ENCODE assay signal across 8 mouse cellular contexts in genomic region chr7:120917592-120918461, GRCm38 (mm10). TPM values are rescaled to one million over a fixed set of nuclear protein-coding genes. Genes with fewer than 3 reads are reported as not detected.
A peak's percentile ranks its signal among the peaks of the same experiment; 100 is the strongest.
DNase-seq lines count a peak whose midpoint lies in the region; ATAC-seq lines count a peak whose summit lies in the region.

Gene Polr3e, plus strand, starts transcription at chr7:120917744.

- H3K4me1 ChIP-seq in intestine, embryonic 14.5 days (replicated peaks; ENCODE audit: control insufficient read depth, insufficient read depth, low read length): no peaks in the 10 kb centered on the region

- peak; percentile 92 for ATAC-seq in intestine, embryonic 14.5 days (replicated peaks; ENCODE audit: low FRiP score, low TSS enrichment, low read depth)

- no peaks in the 10 kb centered on the region for H3K27me3 ChIP-seq in intestine, embryonic 14.5 days (replicated peaks; ENCODE audit: control insufficient read depth, insufficient read depth, low read length)

- H3K27ac ChIP-seq in intestine, embryonic 14.5 days (ENCODE audit: low read depth): peak within 1 kb of the TSS; percentile 77

- H3K36me3 ChIP-seq in intestine, embryonic 14.5 days (ENCODE audit: control insufficient read depth, insufficient read depth, low read length): peaks cover 2% of the 10 kb centered on the region; the same call in 1 of the 2 replicates

- under 1% methylated on average over 96 of the region's 102 CpGs for WGBS in intestine, embryonic 14.5 days

- peak; percentile 100 for DNase-seq in adrenal gland, adult (ENCODE audit: inconsistent age in 2 of 2, low spot score in 1 of 2)
- peak; percentile 98 for DNase-seq in embryo, embryonic 10.5 days (ENCODE audit: low spot score)
- DNase-seq in gastrocnemius, postnatal 25 days: peak; percentile 99
- peak; percentile 100 for DNase-seq in intestine, embryonic 14.5 days (ENCODE audit: low spot score)
- peak; percentile 99 to 100 for DNase-seq in left cerebral cortex, postnatal 14 days (ENCODE audit: low spot score in 2 of 2)
- peak; percentile 99 for DNase-seq in mesoderm, embryonic 11.5 days (ENCODE audit: low read depth, low spot score)
- DNase-seq in right cerebral cortex, postnatal 36 days (ENCODE audit: low spot score in 2 of 2): peak; percentile 99
- DNase-seq in yolk sac, embryonic 10.5 days (ENCODE audit: low spot score): peak; percentile 99

- peak within 1 kb of the TSS; percentile 90 for H3K9ac ChIP-seq in intestine, embryonic 14.5 days (ENCODE audit: low read length)

- H3K4me3 ChIP-seq in intestine, embryonic 14.5 days (ENCODE audit: low read depth, low read length): peak within 1 kb of the TSS; percentile 81

- intact Hi-C loops in left cerebral cortex, postnatal 14 days (cut with DNase I): loop anchor here (1.0 to 10.0 kb wide), 3 partner anchors 75 to 243 kb away; partner anchors contain the start of genes Eef2k, Mosmo and Pdzd9

- no peaks in the 10 kb centered on the region for H3K9me3 ChIP-seq in intestine, embryonic 14.5 days (ENCODE audit: control insufficient read depth, low read length)

- H3K4me2 ChIP-seq in intestine, embryonic 14.5 days (ENCODE audit: low read length): peak within 1 kb of the TSS; percentile 73

RNA-seq across cellular contexts. Expression of gene Polr3e, which starts in this region (rescaled TPM):
- 10 to 100 TPM in 1 of 2 experiments, 1 to 10 TPM in 1; 9.0 to 11.0 TPM for total RNA-seq in gastrocnemius, postnatal 25 days (2021)
- polyA plus RNA-seq in intestine, embryonic 14.5 days (2014; fragmentation: Nextera tagmentation; extraction: Ambion mirVana): 27.7 and 30.5 TPM in 2 replicates
- 10 to 100 TPM; 30.4 to 30.9 TPM for total RNA-seq in left cerebral cortex, postnatal 14 days (2021)

Comparison
In these comparisons a context has a peak if more than half of its experiments do, and no peak if none do; other contexts are left out.
1. Peak in every context shown above with its lines: DNase-seq, ATAC-seq, H3K4me3 ChIP-seq and H3K27ac ChIP-seq.